Mouse (Mus musculus) heart, adult 10 weeks (tissue): ENCODE results near the gene Kcnk10. TPM values are rescaled to one million over a fixed set of nuclear protein-coding genes. Genes with fewer than 3 reads are reported as not detected.

Source experiments
- polyA plus RNA-seq: library from polyadenylated mRNA; stranded (reverse); fragments of 350-450 nt; fragmentation: Illumina TruSeq; extraction: RNeasy Lipid Tissue Mini Kit (QIAGEN cat#74804); gene quantifications from one replicate; pipeline ENCODE4 v1.2.3, GENCODE M21; 2014; ENCODE audit warnings: low read depth, low replicate concordance

Kcnk10 gene
- polyA plus RNA-seq = not detected

DNA sequence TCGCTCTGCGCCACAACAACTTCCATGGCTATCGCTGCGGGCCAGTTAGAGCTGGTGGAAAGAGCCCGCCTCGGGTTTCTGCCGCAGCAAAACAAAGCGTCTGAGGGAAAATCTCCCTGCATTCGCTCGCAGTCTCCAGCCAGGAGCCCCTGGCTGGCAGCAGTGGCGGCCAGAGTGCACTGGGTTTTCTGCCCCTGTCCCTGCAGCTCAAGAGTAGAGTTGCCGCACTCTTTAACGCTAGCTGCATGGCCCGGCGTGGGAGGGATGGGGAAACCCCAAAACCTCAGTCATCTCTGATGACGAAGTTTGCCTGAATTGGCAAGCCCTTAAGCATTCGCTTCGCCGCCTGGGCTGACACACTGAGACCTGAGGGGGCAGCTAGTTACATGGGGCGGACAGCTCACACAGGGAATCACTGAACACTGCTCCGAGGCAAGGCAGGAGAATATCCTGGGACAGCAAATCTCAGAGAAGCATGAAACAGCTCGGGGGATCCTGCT, at the start of gene Kcnk10:
Kcnk10 (minus strand) TSS at position 450 of the 500 bp plus-strand sequence.

DNA sequence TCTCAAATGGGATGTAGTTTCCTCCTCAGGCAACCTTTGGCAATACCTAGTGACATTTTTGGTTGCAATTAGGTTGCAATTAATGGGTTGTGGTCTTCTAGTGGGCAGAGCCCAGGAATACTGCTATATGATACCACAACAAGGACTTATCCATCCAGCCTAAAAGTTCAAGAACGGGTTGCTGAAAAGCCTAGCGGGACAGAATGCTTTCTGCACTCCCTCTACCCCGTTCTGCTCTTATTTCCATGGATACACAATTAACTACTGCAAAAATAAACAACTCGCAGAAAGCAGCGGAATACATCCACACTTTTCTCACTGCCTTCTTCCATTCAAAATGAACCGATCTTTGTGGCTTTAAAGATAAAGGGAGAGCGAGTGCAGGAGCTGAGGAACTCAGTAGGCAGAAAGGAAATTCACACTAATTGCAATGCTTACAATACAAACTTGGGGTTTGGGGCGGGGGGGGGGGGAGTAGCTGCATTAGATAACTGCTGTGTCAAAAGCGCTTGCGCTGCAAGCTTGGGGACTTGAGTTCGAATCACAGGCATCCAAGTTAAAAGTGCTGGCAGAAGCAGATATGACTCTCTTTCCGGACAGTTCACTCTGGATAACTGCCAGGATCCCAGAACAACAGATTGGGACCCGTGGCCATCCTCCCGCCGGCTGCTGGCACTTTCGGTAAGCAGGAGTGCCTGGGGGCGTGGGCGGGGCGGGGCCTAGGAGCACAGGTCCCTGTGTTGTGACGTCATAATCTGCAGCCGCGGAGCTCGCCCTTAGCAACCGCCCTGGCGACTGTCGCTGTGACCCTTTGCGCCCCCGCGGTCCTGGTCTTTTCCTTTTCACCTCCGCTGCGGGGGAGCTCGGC, 49.5 kb upstream of the Kcnk10 start, which contains the start of gene Spata7:
Spata7 (plus strand) TSS at position 766 of the 868 bp plus-strand sequence.

Other genes with a start within 250 kb of the Kcnk10 start
- gene Spata7, start 49.8 kb upstream of the Kcnk10 start, polyA plus RNA-seq = 4.9 TPM
- gene Ptpn21, start 159.1 kb upstream of the Kcnk10 start, polyA plus RNA-seq = 18.4 TPM
- gene Zc3h14, start 168.7 kb upstream of the Kcnk10 start, polyA plus RNA-seq = 66.6 TPM